Mouse (Mus musculus) mouse embryonic stem cell (cell line): ENCODE measurements around the gene Slc25a41.

Source experiments
- in situ Hi-C, 2 experiments: fragments of 300-500 bp; cut with MboI; formaldehyde crosslinking; loops; 1 replicate in 1 of 2; 3 replicates in 1 of 2; pipeline ENCODE4 v1.14.3; 2019 to 2020; ENCODE audit warnings: low sequenced_read_pairs in 2 of 2, low pct_unique_long_range_greater_than_20kb in 1 of 2, mixed read lengths in 1 of 2; ENCODE audit not compliant: unreplicated experiment in 1 of 2

The Slc25a41 gene

GRCm38 (mm10) chr17:57056246-57056645 lies 14.8 kb upstream of the Slc25a41 start:
- in situ Hi-C loops = loop anchor here in 1 of 2 experiments (10.0 kb wide), 1 partner anchor 109 kb away; no protein-coding TSS in a partner anchor

GRCm38 (mm10) chr17:57051679-57052078 lies 10.2 kb upstream of the Slc25a41 start:
- in situ Hi-C loops = loop anchor here in 1 of 2 experiments (10.0 kb wide), 1 partner anchor 113 kb away; no protein-coding TSS in a partner anchor

GRCm38 (mm10) chr17:57048816-57049215 lies 7.4 kb upstream of the Slc25a41 start:
- in situ Hi-C loops = no loop called here

- in situ Hi-C loops = no loop called here
Measured at GRCm38 (mm10) chr17:57047406-57047805, 6.0 kb upstream of the Slc25a41 start.

GRCm38 (mm10) chr17:57038978-57039377 lies 2.5 kb downstream of the Slc25a41 start:
- in situ Hi-C loops = no loop called here

- in situ Hi-C loops = no loop called here
Measured at GRCm38 (mm10) chr17:57032854-57033253, 8.6 kb downstream of the Slc25a41 start.

GRCm38 (mm10) chr17:57031661-57032420 lies 9.6 kb downstream of the Slc25a41 start:
- in situ Hi-C loops = no loop called here

- in situ Hi-C loops = no loop called here
Measured at GRCm38 (mm10) chr17:57030931-57031660, 10.4 kb downstream of the Slc25a41 start, which contains the start of gene Khsrp. Gene Khsrp, minus strand, starts transcription at chr17:57031522.

GRCm38 (mm10) chr17:57029691-57030090 lies 11.8 kb downstream of the Slc25a41 start:
- in situ Hi-C loops = no loop called here

- in situ Hi-C loops = no loop called here
Measured at GRCm38 (mm10) chr17:57027471-57027870, 14.0 kb downstream of the Slc25a41 start.

GRCm38 (mm10) chr17:57020960-57021359 lies 20.5 kb downstream of the Slc25a41 start:
- in situ Hi-C loops = no loop called here

- in situ Hi-C loops = no loop called here
Measured at GRCm38 (mm10) chr17:57019693-57020092, 21.8 kb downstream of the Slc25a41 start.

- in situ Hi-C loops = no loop called here
Measured at GRCm38 (mm10) chr17:57012245-57012795, 29.1 kb downstream of the Slc25a41 start.

- in situ Hi-C loops = no loop called here
Measured at GRCm38 (mm10) chr17:57011236-57012141, 30.0 kb downstream of the Slc25a41 start, which contains the start of the genes Gtf2f1 and Gm17949. Gene Gtf2f1, minus strand, starts transcription at chr17:57011288. Gene Gm17949, plus strand, starts transcription at chr17:57011469.

- in situ Hi-C loops = no loop called here
Measured at GRCm38 (mm10) chr17:57010911-57011235, 30.6 kb downstream of the Slc25a41 start.

GRCm38 (mm10) chr17:57007137-57007905 lies 34.1 kb downstream of the Slc25a41 start:
- in situ Hi-C loops = no loop called here

GRCm38 (mm10) chr17:57003994-57004393 lies 37.5 kb downstream of the Slc25a41 start:
- in situ Hi-C loops = no loop called here

GRCm38 (mm10) chr17:57001228-57001627 lies 40.2 kb downstream of the Slc25a41 start:
- in situ Hi-C loops = no loop called here
